Mouse (Mus musculus) C2C12 (cell line): ENCODE results near the gene Gli2. TPM values are rescaled to one million over a fixed set of nuclear protein-coding genes. Genes with fewer than 3 reads are reported as not detected.

Source experiments
- H3K27me3 ChIP-seq: one replicate; pipeline ENCODE4 v1.6.1; 2011; ENCODE audit not compliant: control insufficient read depth, insufficient read depth, insufficient read length
- H3K36me3 ChIP-seq: one replicate; pipeline ENCODE4 v1.6.1; 2011; ENCODE audit not compliant: control insufficient read depth, insufficient read depth
- H3K4me3 ChIP-seq: one replicate; pipeline ENCODE4 v1.5.1; 2011; ENCODE audit warnings: mild to moderate bottlenecking, control low read depth; ENCODE audit not compliant: poor library complexity, insufficient read depth, severe bottlenecking
- H3K79me2 ChIP-seq: one replicate; pipeline ENCODE4 v1.6.1; 2011; ENCODE audit not compliant: control insufficient read depth, insufficient read depth
- H3K79me3 ChIP-seq: one replicate; pipeline ENCODE4 v1.6.1; 2011; ENCODE audit warnings: low read depth, control low read depth
- H3ac ChIP-seq: one replicate; pipeline ENCODE3; 2011; ENCODE audit warnings: low read depth; ENCODE audit not compliant: control insufficient read depth, insufficient read length
- CEBPB ChIP-seq: IDR thresholded peaks from one replicate; pipeline ENCODE4 v1.6.1; 2011; ENCODE audit warnings: low read depth, mild to moderate bottlenecking, control low read depth, moderate library complexity
- CTCF ChIP-seq: IDR thresholded peaks from one replicate; pipeline ENCODE4 v1.5.1; 2011; ENCODE audit not compliant: control insufficient read depth, insufficient read depth, insufficient read length
- FOSL1 ChIP-seq: IDR thresholded peaks from one replicate; pipeline ENCODE4 v1.8.0; 2011; ENCODE audit warnings: mild to moderate bottlenecking, low read length; ENCODE audit not compliant: poor library complexity, insufficient read depth, severe bottlenecking
- MAX ChIP-seq: IDR thresholded peaks from one replicate; pipeline ENCODE4 v1.6.1; 2011; ENCODE audit warnings: mild to moderate bottlenecking, control low read depth
- MYOD1 ChIP-seq: IDR thresholded peaks from one replicate; pipeline ENCODE4 v1.6.1; 2011; ENCODE audit warnings: low read depth; ENCODE audit not compliant: control insufficient read depth, insufficient read length
- MYOG ChIP-seq: IDR thresholded peaks from one replicate; pipeline ENCODE4 v1.6.1; 2011; ENCODE audit not compliant: control insufficient read depth, insufficient read length; ENCODE audit errors: extremely low read depth
- USF1 ChIP-seq: IDR thresholded peaks from one replicate; pipeline ENCODE4 v1.6.1; 2011; ENCODE audit warnings: low read depth, mild to moderate bottlenecking, control low read depth, moderate library complexity
- polyA plus RNA-seq: library from polyadenylated mRNA; unstranded; fragments of >200 nt; fragmentation: generic; extraction: Trizol; gene quantifications from one replicate; pipeline ENCODE4 v1.2.1, GENCODE M21; 2012; ENCODE audit warnings: missing spikeins

Gene Gli2
- polyA plus RNA-seq, 1 experiment = 0.74 TPM

GRCm38 (mm10) chr1:118927543-118928354 lies 125.7 kb downstream of the Gli2 start:
- TF ChIP-seq MAX = no peak
- TF ChIP-seq MYOG = no peak
- TF ChIP-seq CEBPB = no peak
- TF ChIP-seq USF1 = no peak
- no peaks in the 10 kb centered on the region for H3K36me3 ChIP-seq
- H3K79me2 ChIP-seq = no peaks in the 10 kb centered on the region
- no peaks in the 10 kb centered on the region for H3K27me3 ChIP-seq
- no peaks in the 10 kb centered on the region for H3K79me3 ChIP-seq
- no peak overlapping the region for H3ac ChIP-seq
- no peak overlapping the region for H3K4me3 ChIP-seq

DNA sequence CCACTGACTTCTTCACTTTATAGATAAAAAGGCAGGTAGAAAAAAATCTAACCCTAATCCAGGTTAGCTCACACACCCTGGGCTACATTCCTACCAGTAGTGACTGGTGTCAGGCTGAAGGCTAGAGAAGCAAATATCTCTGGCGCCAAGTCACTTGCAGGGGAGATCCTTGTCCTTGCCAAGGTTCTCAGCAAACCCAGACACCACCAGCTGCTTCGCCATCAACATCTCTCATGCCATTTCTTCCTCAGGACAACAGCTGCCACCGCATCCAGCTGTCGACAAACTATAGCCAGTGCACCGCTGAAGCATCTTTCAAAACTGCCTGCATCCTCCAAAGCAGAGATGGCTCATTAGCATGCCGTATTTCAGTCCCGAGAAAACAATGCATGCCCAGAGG lies 126.9 kb downstream of the Gli2 start:
- H3K79me2 ChIP-seq = no peaks in the 10 kb centered on the region
- TF ChIP-seq USF1 = no peak
- TF ChIP-seq CEBPB = no peak
- TF ChIP-seq MYOG = no peak
- TF ChIP-seq MYOD1 = no peak
- no peak for TF ChIP-seq MAX
- no peak for TF ChIP-seq CTCF
- TF ChIP-seq FOSL1 = no peak
- no peaks in the 10 kb centered on the region for H3K27me3 ChIP-seq
- no peaks in the 10 kb centered on the region for H3K36me3 ChIP-seq
- no peak overlapping the region for H3ac ChIP-seq
- no peaks in the 10 kb centered on the region for H3K79me3 ChIP-seq
- H3K4me3 ChIP-seq = no peak overlapping the region

DNA sequence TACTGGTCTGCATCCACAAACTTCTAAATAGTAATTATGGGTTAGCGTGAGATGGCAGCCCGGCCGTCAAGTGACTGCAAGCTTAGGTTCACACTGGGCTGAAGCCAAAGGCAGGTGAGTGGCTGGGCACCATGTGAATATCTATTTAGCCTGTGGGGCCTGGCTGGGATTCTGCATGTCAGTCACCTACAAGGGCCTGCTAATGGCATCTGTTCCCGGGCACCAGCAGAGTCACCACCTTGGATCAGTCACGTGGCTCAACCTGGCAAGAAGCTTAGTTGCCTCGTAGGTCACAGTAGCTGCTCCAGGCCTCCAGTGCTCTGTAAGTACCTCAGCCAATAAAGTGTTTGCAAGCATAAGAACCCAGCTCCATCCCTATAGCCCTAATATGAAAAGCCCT lies 131.2 kb downstream of the Gli2 start:
- H3K79me3 ChIP-seq = no peaks in the 10 kb centered on the region

DNA sequence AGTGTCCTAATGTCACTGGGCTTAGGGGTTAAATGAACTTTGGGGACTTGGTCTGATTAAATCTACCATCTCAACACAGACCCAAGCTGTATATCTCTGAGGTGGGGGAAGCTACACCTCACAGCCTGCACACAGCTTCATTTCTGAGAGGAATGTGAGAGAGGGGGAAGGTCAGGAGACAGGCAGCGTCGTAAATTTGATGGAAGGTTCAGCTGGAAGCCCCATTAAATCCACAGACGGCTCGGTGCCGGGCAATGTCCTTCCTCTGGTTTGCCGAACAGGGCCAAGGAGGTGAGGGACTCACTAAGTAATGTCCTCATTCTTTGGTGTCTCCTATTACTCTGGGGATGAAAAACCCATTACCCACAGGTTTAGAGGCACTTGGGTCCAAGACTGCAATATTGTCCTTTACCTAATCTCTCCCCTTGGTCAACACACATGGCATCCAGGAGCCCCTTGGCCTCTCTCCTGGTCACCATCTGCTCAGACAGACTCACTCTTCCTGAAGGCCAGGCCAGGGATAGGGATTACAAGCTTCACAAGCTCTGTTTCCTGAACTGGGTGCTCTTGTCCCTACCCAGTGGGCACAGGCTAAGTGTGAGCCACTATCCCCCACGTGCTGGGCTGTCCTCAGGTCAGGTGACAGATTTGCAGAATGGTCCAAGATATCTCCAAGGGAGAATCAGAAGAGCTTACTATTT lies 135.7 kb downstream of the Gli2 start:
- TF ChIP-seq FOSL1 (no peak), MYOD1 (no peak), MAX (no peak), CTCF (no peak), USF1 (no peak), CEBPB (no peak), MYOG (no peak)
- Histone ChIP-seq H3K4me3 (no peak overlapping the region), H3K79me2 (no peaks in the 10 kb centered on the region), H3K27me3 (no peaks in the 10 kb centered on the region), H3K79me3 (no peaks in the 10 kb centered on the region), H3K36me3 (no peaks in the 10 kb centered on the region), H3ac (no peak overlapping the region)

More for the DNA sequence above, 131.2 kb downstream of the Gli2 start:
- TF ChIP-seq MAX = no peak
- no peak for TF ChIP-seq MYOD1
- no peak for TF ChIP-seq MYOG
- Histone ChIP-seq H3ac (no peak overlapping the region), H3K4me3 (no peak overlapping the region), H3K36me3 (no peaks in the 10 kb centered on the region), H3K79me2 (no peaks in the 10 kb centered on the region), H3K27me3 (no peaks in the 10 kb centered on the region)

DNA sequence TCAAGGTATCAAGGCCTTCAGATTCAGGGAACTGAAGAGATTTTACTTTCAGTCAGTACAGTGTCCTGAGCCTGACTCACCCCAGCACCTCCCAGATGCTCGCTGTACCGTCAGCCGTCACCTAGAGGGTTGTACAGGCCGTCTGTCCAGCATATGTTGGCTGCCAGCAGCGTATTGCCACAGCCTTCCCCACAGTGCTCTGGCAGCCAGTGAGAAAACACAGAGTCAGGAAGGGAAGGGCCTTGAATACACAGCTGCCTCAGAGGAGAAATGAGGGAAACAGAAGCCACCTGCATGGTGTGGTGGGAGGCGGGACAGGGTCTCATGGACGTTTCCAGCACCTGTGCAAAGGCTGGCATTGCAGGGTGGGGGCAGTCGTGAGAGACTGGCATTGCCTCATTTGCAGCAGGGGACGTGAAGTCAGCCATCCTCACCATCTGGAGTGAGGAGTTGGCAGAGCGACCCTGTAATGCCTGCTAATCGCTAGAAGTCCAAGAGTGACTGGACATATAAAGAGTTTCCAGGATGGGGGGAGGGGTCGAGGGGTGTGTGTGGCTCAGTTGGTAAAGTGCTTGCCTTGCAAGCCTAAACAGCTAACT lies 136.8 kb downstream of the Gli2 start:
- H3ac ChIP-seq = no peak overlapping the region
- no peaks in the 10 kb centered on the region for H3K79me2 ChIP-seq
- TF ChIP-seq MAX (no peak), MYOG (no peak), FOSL1 (no peak), CEBPB (no peak), MYOD1 (no peak), CTCF (no peak), USF1 (no peak)
- peaks cover 4% of the 10 kb centered on the region for H3K27me3 ChIP-seq
- H3K79me3 ChIP-seq = no peaks in the 10 kb centered on the region
- H3K36me3 ChIP-seq = no peaks in the 10 kb centered on the region
- no peak overlapping the region for H3K4me3 ChIP-seq
